Mouse (Mus musculus) brain, embryonic 14.5 days (tissue): ENCODE results near the gene Csdc2.

Experiments
- CTCF ChIP-seq: fragments of 200-500 bp; IDR thresholded peaks from 2 replicates; pipeline ENCODE4 v1.5.1; 2012; ENCODE audit warnings: inconsistent platforms, mild to moderate bottlenecking, moderate library complexity, borderline replicate concordance; ENCODE audit not compliant: insufficient read depth, insufficient read length; ENCODE audit errors: extremely low read depth
- POLR2A ChIP-seq: fragments of 200-500 bp; IDR thresholded peaks from 2 replicates; pipeline ENCODE4 v1.6.1; 2012; ENCODE audit warnings: mild to moderate bottlenecking, inconsistent platforms, borderline replicate concordance; ENCODE audit not compliant: poor library complexity, insufficient read depth, insufficient read length, severe bottlenecking; ENCODE audit errors: extremely low read depth

DNA sequence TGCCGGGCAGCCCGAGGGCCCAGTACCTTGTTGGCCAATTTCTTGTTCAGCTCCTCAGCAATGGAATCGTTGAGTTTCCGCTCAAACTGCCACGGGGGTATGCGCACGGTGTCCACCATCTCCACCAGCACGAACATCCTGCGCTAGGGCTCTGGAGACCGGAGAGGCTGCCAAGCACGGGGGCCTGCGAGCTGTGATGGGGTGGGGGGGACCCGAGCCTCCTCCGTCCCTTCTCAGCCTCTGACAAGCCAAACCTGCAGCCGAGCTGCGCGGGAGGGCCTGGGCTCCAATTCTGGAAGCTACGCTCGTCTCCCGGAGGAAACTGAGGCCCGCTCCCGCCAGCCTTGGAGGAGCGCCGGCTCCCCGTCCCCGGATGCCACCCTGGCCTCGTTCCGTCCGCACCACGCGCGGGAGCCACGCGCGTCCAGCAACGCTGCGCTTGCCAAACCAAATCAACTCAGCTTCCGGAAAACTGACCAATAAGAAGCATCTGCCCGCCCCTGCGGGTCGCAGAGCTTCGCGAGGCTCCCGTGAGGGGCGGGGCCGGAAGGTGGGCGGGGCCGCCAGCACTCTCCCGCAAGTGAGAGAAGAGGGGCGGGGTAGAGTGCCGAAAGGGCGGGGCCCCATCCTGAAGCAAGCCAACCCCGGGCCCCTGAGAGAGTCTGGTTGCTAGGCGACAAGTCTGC, 10.7 kb upstream of the Csdc2 start, which contains the start of gene Polr3h:
- TF ChIP-seq CTCF: no peak
- 0 out of 2 replicates have a peak, but pooled peaks have one; percentile 30 for TF ChIP-seq POLR2A
